Mouse (Mus musculus) small intestine, adult 2 months (tissue): ENCODE results near the gene Stt3a. TPM values are rescaled to one million over a fixed set of nuclear protein-coding genes. Genes with fewer than 3 reads are reported as not detected.

Experiments used
- H3K27ac ChIP-seq: fragments of 200-500 bp; 2 replicates; pipeline ENCODE4 v1.5.1; 2012; ENCODE audit warnings: low read depth, low read length, control low read depth, inconsistent platforms; ENCODE audit not compliant: insufficient read depth
- H3K27me3 ChIP-seq: fragments of 200-500 bp; 2 replicates; pipeline ENCODE4 v1.6.1; 2012; ENCODE audit warnings: mild to moderate bottlenecking, moderate library complexity, low read length, inconsistent platforms; ENCODE audit not compliant: control insufficient read depth, insufficient read depth
- H3K36me3 ChIP-seq: fragments of 200-500 bp; 2 replicates; pipeline ENCODE4 v1.6.1; 2012; ENCODE audit warnings: mild to moderate bottlenecking, low read length, control low read depth, inconsistent platforms; ENCODE audit not compliant: control insufficient read depth, insufficient read depth
- H3K4me1 ChIP-seq: fragments of 200-500 bp; 2 replicates; pipeline ENCODE4 v1.6.1; 2012; ENCODE audit warnings: low read length, inconsistent platforms, mixed read lengths; ENCODE audit not compliant: control insufficient read depth, insufficient read depth, insufficient read length
- H3K4me3 ChIP-seq: fragments of 200-500 bp; 2 replicates; pipeline ENCODE4 v1.5.1; 2012; ENCODE audit warnings: low read depth, mild to moderate bottlenecking, control low read depth, inconsistent platforms, low read length, moderate library complexity
- CTCF ChIP-seq: fragments of 200-500 bp; IDR thresholded peaks from 2 replicates; pipeline ENCODE4 v1.5.1; 2012; ENCODE audit warnings: low read depth, mild to moderate bottlenecking, control low read depth, inconsistent platforms, low read length, moderate library complexity, mixed read lengths; ENCODE audit not compliant: insufficient replicate concordance, insufficient read length; ENCODE audit errors: extremely low read depth
- POLR2A ChIP-seq: fragments of 200-500 bp; IDR thresholded peaks from 2 replicates; pipeline ENCODE4 v1.6.1; 2012; ENCODE audit warnings: low read depth, mild to moderate bottlenecking, control low read depth, inconsistent platforms, low read length, moderate library complexity
- WGBS: fragments of 180-500 bp; shearing (Covaris S2); methylation state at CpG from one replicate; pipeline ENCODE4 v1.1.7; 2018; 5-methylcytosine and 5-hydroxymethylcytosine counted together
- polyA plus RNA-seq: library from polyadenylated mRNA; depleted of rRNA; stranded (reverse); fragments of >200 nt; gene quantifications from 2 replicates; pipeline ENCODE4 v1.2.3, GENCODE M21; 2012

Gene Stt3a
- polyA plus RNA-seq, 1 experiment = 73.2 TPM

GRCm38 (mm10) chr9:36783921-36784320 is 16.4 kb upstream of the Stt3a start:
- Histone ChIP-seq H3K36me3 (peaks cover 66% of the 10 kb centered on the region), H3K27ac (no peak overlapping the region), H3K4me1 (no peaks in the 10 kb centered on the region), H3K27me3 (no peaks in the 10 kb centered on the region), H3K4me3 (no peak overlapping the region)
- TF ChIP-seq POLR2A (no peak), CTCF (no peak)
- 60% methylated on average over 2 of the region's 2 CpGs for WGBS

- H3K4me1 ChIP-seq = 0 out of 2 replicates have a peak, but pooled peaks cover 2% of the 10 kb centered on the region
- H3K4me3 ChIP-seq = no peak overlapping the region
- H3K36me3 ChIP-seq = peaks cover 3% of the 10 kb centered on the region
- H3K27ac ChIP-seq = no peak overlapping the region
- no peaks in the 10 kb centered on the region for H3K27me3 ChIP-seq
- TF ChIP-seq POLR2A = no peak
- TF ChIP-seq CTCF = no peak
- 85% methylated on average over 1 of the region's 1 CpGs for WGBS
These were observed 1.6 kb upstream of the Stt3a start for GRCm38 (mm10) chr9:36769048-36769413.

DNA sequence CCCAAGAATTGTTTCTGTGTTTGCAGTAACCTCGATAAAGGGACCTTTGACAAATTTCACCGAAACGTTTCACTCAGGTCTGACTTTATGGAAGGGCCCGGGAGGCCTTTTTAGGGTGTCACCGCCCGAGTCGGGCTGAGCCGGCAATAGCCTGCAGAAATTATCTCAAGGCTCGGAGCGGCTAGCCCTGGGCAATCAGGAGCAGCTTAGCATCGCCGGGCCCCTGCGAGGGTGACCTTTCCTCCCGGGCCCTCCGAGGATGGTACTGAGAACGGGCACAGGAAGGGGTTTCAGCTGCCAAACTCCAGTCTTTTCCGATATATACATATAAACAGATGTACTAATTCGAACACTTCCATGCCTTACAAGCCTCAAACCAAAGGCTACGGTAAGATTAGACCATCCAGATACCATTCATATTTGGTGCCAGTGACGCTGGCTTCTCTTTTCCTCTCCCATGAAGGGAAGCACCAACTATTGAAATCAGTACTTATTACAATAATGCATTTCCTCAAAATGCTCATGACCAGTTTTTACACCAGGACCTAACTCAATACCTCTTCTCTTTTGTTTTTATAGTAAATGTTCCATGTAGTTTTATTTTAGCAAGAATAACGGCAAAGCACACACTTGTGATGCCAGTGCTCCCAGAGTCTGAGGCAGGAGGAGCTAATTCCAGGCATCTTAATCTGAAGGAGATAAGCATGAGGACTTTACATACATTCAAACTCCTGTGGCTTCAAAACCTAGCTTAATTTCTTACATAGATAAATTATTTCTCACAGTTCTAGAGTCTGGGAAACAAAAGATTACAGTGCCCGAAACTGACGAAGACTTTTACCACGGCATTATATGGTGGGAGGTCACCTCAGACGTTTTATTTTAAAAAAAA is 923 bp upstream of the Stt3a start:
- 8% methylated on average over 25 of the region's 25 CpGs for WGBS

DNA sequence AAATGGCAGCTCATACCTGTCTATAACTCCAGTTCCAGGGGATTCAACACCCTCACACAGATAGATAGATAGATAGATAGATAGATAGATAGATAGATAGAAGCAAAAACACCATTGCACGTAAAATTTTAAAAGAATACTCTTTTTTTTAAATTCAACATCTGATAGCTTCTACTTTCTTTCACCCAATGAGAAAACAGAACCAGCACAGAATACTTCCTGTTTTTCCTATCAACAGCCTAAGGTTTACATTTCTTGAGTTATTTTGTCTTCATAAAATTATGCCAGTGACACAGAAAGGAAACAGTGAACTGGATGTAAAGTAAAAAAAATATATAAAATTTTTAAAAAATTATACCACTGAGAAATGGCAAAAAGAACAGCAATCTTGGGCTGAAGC is 3.1 kb downstream of the Stt3a start:
- TF ChIP-seq POLR2A = no peak
- no peak for TF ChIP-seq CTCF
- no peak overlapping the region for H3K27ac ChIP-seq
- H3K4me1 ChIP-seq = 0 out of 2 replicates have a peak, but pooled peaks cover 2% of the 10 kb centered on the region
- 81% methylated on average over 1 of the region's 1 CpGs for WGBS
- no peak overlapping the region for H3K4me3 ChIP-seq
- H3K36me3 ChIP-seq = peaks cover 32% of the 10 kb centered on the region
- H3K27me3 ChIP-seq = no peaks in the 10 kb centered on the region

More for the DNA sequence above, 923 bp upstream of the Stt3a start:
- no peaks in the 10 kb centered on the region for H3K27me3 ChIP-seq
- peaks cover 7% of the 10 kb centered on the region for H3K36me3 ChIP-seq
- TF ChIP-seq CTCF (no peak), POLR2A (no peak)
- H3K4me1 ChIP-seq = 0 out of 2 replicates have a peak, but pooled peaks cover 2% of the 10 kb centered on the region
- peak overlapping the region; percentile 74 for H3K27ac ChIP-seq
- peak overlapping the region; percentile 81 for H3K4me3 ChIP-seq

- no peaks in the 10 kb centered on the region for H3K27me3 ChIP-seq
- peaks cover 8% of the 10 kb centered on the region for H3K36me3 ChIP-seq
- TF ChIP-seq CTCF (no peak), POLR2A (no peak)
- WGBS = under 1% methylated on average over 12 of the region's 12 CpGs
- peak within 1 kb of the TSS; percentile 87 for H3K4me3 ChIP-seq
- peak within 1 kb of the TSS; percentile 57 for H3K27ac ChIP-seq
- H3K4me1 ChIP-seq = peaks cover 5% of the 10 kb centered on the region; the same call in 1 of the 2 replicates
These were observed 40.3 kb downstream of the Stt3a start, which contains the start of gene Chek1 for GRCm38 (mm10) chr9:36727034-36727755. Gene Chek1, minus strand, starts transcription at chr9:36727065.

- peak overlapping the region; percentile 57 for H3K27ac ChIP-seq
- peak; percentile 65 for TF ChIP-seq POLR2A
- no peak for TF ChIP-seq CTCF
- peaks cover 5% of the 10 kb centered on the region; the same call in 1 of the 2 replicates for H3K4me1 ChIP-seq
- no peaks in the 10 kb centered on the region for H3K27me3 ChIP-seq
- H3K4me3 ChIP-seq = peak overlapping the region; percentile 87
- under 1% methylated on average over 52 of the region's 53 CpGs for WGBS
- peaks cover 7% of the 10 kb centered on the region for H3K36me3 ChIP-seq
These were observed 41.1 kb downstream of the Stt3a start for GRCm38 (mm10) chr9:36726131-36727033.

GRCm38 (mm10) chr9:36716624-36717023 is 50.9 kb downstream of the Stt3a start:
- H3K36me3 ChIP-seq = 0 out of 2 replicates have a peak, but pooled peaks cover 4% of the 10 kb centered on the region
- 80% methylated on average over 3 of the region's 3 CpGs for WGBS
- H3K27ac ChIP-seq = no peak overlapping the region

More at GRCm38 (mm10) chr9:36716624-36717023, 50.9 kb downstream of the Stt3a start:
- H3K4me3 ChIP-seq = no peak overlapping the region
- TF ChIP-seq POLR2A = no peak
- TF ChIP-seq CTCF = no peak
- H3K4me1 ChIP-seq = no peaks in the 10 kb centered on the region
- no peaks in the 10 kb centered on the region for H3K27me3 ChIP-seq
